ENCODE assay signal across 9 mouse cellular contexts in genomic region chr19:53185486-53186134, GRCm38 (mm10). TPM values are rescaled to one million over a fixed set of nuclear protein-coding genes. Genes with fewer than 3 reads are reported as not detected.
DNase-seq lines count a peak whose midpoint lies in the region; ATAC-seq lines count a peak whose summit lies in the region.
"Had no signal": no experiment of that assay in that cellular context is flagged by ENCODE, and none has a peak within 500 bp of the region (broad histone marks: within the 10 kb centered on the region; RNA-seq: fewer than 3 reads in every experiment).

No protein-coding gene starts in this region.

- no peaks in the 10 kb centered on the region for H3K27me3 ChIP-seq in forebrain, embryonic 14.5 days (replicated peaks; ENCODE audit: control insufficient read depth, insufficient read depth, low read length)
- H3K27me3 ChIP-seq: neural tube, embryonic 13.5 days had no signal

- 71% methylated on average over 8 of the region's 8 CpGs for WGBS in forebrain, embryonic 14.5 days

- no peak overlapping the region for H3K4me2 ChIP-seq in forebrain, embryonic 14.5 days (ENCODE audit: low read length)
- H3K4me2 ChIP-seq: neural tube, embryonic 13.5 days had no signal

- H3K4me1 ChIP-seq in forebrain, embryonic 14.5 days (ENCODE audit: control insufficient read depth, insufficient read depth, low read length): no peaks in the 10 kb centered on the region

- peak; percentile 82 to 91 for ATAC-seq in hematopoietic stem cell, adult 5-6 weeks (replicated peaks in 1 of 2; ENCODE audit: insufficient read depth in 1 of 2, low FRiP score in 2 of 2, low TSS enrichment in 1 of 2, low read depth in 1 of 2, poor library complexity in 2 of 2, severe bottlenecking in 2 of 2)
- peak; percentile 93 for ATAC-seq in megakaryocyte progenitor cell, adult 5-6 weeks (replicated peaks; ENCODE audit: poor library complexity)
- ATAC-seq in forebrain, embryonic 14.5 days: no peak

- no peaks in the 10 kb centered on the region for H3K9me3 ChIP-seq in forebrain, embryonic 14.5 days (replicated peaks; ENCODE audit: control insufficient read depth, low read length)
- H3K9me3 ChIP-seq: neural tube, embryonic 13.5 days had no signal

- H3K4me3 ChIP-seq in forebrain, embryonic 14.5 days (ENCODE audit: low read depth, low read length): no peak overlapping the region
- H3K4me3 ChIP-seq: neural tube, embryonic 13.5 days had no signal

- H3K36me3 ChIP-seq in forebrain, embryonic 14.5 days (ENCODE audit: control insufficient read depth, insufficient read depth, low read length): no peaks in the 10 kb centered on the region
- H3K36me3 ChIP-seq: neural tube, embryonic 13.5 days had no signal

- H3K9ac ChIP-seq in forebrain, embryonic 14.5 days (ENCODE audit: low read length): no peak overlapping the region
- H3K9ac ChIP-seq: neural tube, embryonic 13.5 days had no signal

- no peak overlapping the region for H3K27ac ChIP-seq in forebrain, embryonic 14.5 days (ENCODE audit: low read depth, low read length)
- H3K27ac ChIP-seq: neural tube, embryonic 13.5 days had no signal

- DNase-seq in urinary bladder, postnatal 14 days (ENCODE audit: low spot score): peak; percentile 71
- DNase-seq in urinary bladder, postnatal 10 days (ENCODE audit: low spot score): no peak
- DNase-seq in left cerebral cortex, adult 8-10 months (ENCODE audit: low spot score in 2 of 2): no peak
- no peak for DNase-seq in forebrain, embryonic 14.5 days (ENCODE audit: low spot score)
- no peak for DNase-seq in embryo, embryonic 10 days (ENCODE audit: low spot score)
- no peak for DNase-seq in left cerebral cortex, adult 18-20 months (ENCODE audit: low spot score in 2 of 2)

RNA-seq across cellular contexts. Expression of gene Add3, which starts 45.4 kb away (rescaled TPM):
- total RNA-seq in hematopoietic stem cell, adult 5-6 weeks (2017): 67.0 and 67.7 TPM in 2 replicates
- 36.6 and 37.5 TPM in 2 replicates for total RNA-seq in megakaryocyte progenitor cell, adult 5-6 weeks (2015)
- total RNA-seq in megakaryocyte progenitor cell, adult 5-6 weeks (2017): 43.8 and 46.8 TPM in 2 replicates
- 100 to 1,000 TPM; 101 to 107 (median 105) TPM for total RNA-seq in left cerebral cortex, adult 8-10 months (2022)
- 25.2 and 32.6 TPM in 2 replicates for polyA plus RNA-seq in forebrain, embryonic 14.5 days (2014; fragmentation: Nextera tagmentation; extraction: Ambion mirVana)
- 10 to 100 TPM; 82.9 to 85.7 TPM for total RNA-seq in left cerebral cortex, adult 18-20 months (2021)
